Mouse (Mus musculus) hindbrain, embryonic 16.5 days (tissue): ENCODE results near the gene Hist2h2aa2. TPM values are rescaled to one million over a fixed set of nuclear protein-coding genes. Genes with fewer than 3 reads are reported as not detected.
"Not testable (repeated sequence)": the region's sequence is repeated elsewhere in the genome, so short reads cannot be mapped to it uniquely, and the experiment has no call there.

ENCODE experiments used
- ATAC-seq: fragments of 200-750 bp; cut with Nextera tagmentation; 2 replicates; pipeline ENCODE4 v1.8.0; 2017; ENCODE audit warnings: moderate TSS enrichment, moderate library complexity
- H3K27ac ChIP-seq: fragments of 300-500 bp; sonication (generic); 2 replicates; pipeline ENCODE4 v1.5.1; 2014; ENCODE audit warnings: low read depth, mild to moderate bottlenecking, control low read depth, low read length, moderate library complexity
- H3K27me3 ChIP-seq: fragments of 300-500 bp; sonication (generic); replicated peaks from 2 replicates; pipeline ENCODE4 v1.6.1; 2014; ENCODE audit warnings: low read length; ENCODE audit not compliant: control insufficient read depth, insufficient read depth
- H3K36me3 ChIP-seq: fragments of 300-500 bp; sonication (generic); 2 replicates; pipeline ENCODE4 v1.6.1; 2014; ENCODE audit warnings: mild to moderate bottlenecking, low read length, moderate library complexity, mixed read lengths; ENCODE audit not compliant: control insufficient read depth, insufficient read depth
- H3K4me1 ChIP-seq: fragments of 300-500 bp; sonication (generic); 2 replicates; pipeline ENCODE4 v1.6.1; 2014; ENCODE audit warnings: low read depth, low read length; ENCODE audit not compliant: control insufficient read depth, insufficient read depth
- H3K4me2 ChIP-seq: fragments of 300-500 bp; sonication (generic); 2 replicates; pipeline ENCODE4 v1.6.1; 2014; ENCODE audit warnings: mild to moderate bottlenecking, low read length, control low read depth, moderate library complexity
- H3K4me3 ChIP-seq: fragments of 300-500 bp; sonication (generic); 2 replicates; pipeline ENCODE4 v1.5.1; 2014; ENCODE audit warnings: mild to moderate bottlenecking, low read length, control low read depth, moderate library complexity
- H3K9ac ChIP-seq: fragments of 300-500 bp; sonication (generic); 2 replicates; pipeline ENCODE4 v1.6.1; 2014; ENCODE audit warnings: low read depth, mild to moderate bottlenecking, control low read depth, low read length, moderate library complexity
- H3K9me3 ChIP-seq: fragments of 300-500 bp; sonication (generic); 2 replicates; pipeline ENCODE4 v1.6.1; 2014; ENCODE audit warnings: mild to moderate bottlenecking, low read length, moderate library complexity; ENCODE audit not compliant: control insufficient read depth
- WGBS: fragments of 180-500 bp; shearing (Covaris S2); extraction: QIAGEN DNeasy Blood & Tissue Kit; methylation state at CpG from one replicate; pipeline ENCODE4 v1.1.7; 2014; 5-methylcytosine and 5-hydroxymethylcytosine counted together
- polyA plus RNA-seq: library from polyadenylated mRNA; unstranded; fragments of >200 nt; fragmentation: Nextera tagmentation; extraction: Ambion mirVana; gene quantifications from 2 replicates; pipeline ENCODE4 v1.2.1, GENCODE M21; 2015

The Hist2h2aa2 gene
- polyA plus RNA-seq, 1 experiment from 2014 or later = 31.6 TPM

DNA sequence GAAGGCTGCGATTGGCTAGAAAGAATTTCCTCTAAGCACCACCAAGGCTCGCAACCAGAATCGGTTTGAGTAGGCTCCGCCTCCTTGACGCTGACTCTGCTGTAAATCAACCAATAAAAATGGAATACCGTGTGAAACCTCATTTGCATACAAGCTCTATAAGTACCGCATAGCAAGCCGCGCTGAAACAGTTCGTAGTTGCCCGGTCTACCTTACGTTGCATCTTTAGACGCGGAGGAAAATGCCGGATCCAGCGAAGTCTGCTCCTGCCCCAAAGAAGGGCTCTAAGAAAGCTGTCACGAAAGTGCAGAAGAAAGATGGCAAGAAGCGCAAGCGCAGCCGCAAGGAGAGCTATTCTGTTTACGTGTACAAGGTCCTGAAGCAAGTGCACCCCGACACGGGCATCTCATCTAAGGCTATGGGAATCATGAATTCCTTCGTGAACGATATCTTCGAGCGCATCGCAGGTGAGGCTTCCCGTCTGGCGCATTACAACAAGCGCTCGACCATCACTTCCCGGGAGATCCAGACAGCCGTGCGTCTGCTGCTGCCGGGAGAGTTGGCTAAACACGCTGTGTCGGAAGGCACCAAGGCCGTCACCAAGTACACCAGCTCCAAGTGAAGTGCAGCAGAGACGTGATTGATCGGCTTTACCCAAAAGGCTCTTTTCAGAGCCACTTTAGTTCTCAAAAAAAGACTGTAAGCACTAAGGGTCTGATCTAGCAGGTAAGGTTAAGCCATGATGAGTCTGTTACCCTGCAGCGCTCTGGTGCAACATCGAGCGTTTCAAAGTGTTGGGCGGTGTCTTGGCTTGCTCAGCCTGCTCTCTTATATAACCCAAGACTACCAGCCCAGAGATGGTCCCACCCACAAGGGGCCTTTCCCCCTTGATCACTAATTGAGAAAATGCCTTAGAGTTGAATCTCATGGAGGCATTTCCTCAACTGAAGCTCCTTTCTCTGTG, 29.7 kb upstream of the Hist2h2aa2 start, which contains the start of gene Hist2h2bb:
Hist2h2bb (plus strand) TSS at position 242 of the 964 bp plus-strand sequence.
- ATAC-seq = peak; percentile 96
- WGBS = under 1% methylated on average over 45 of the region's 45 CpGs
- H3K4me1 ChIP-seq = peaks cover 5% of the 10 kb centered on the region; the same call in 1 of the 2 replicates
- H3K36me3 ChIP-seq = no peaks in the 10 kb centered on the region
- peak within 1 kb of the TSS; percentile 73 for H3K9ac ChIP-seq
- H3K27me3 ChIP-seq = no peaks in the 10 kb centered on the region
- no peaks in the 10 kb centered on the region for H3K9me3 ChIP-seq
- peak within 1 kb of the TSS; percentile 59 for H3K4me3 ChIP-seq
- peak within 1 kb of the TSS; percentile 95 for H3K4me2 ChIP-seq
- H3K27ac ChIP-seq = peak within 1 kb of the TSS; percentile 93

DNA sequence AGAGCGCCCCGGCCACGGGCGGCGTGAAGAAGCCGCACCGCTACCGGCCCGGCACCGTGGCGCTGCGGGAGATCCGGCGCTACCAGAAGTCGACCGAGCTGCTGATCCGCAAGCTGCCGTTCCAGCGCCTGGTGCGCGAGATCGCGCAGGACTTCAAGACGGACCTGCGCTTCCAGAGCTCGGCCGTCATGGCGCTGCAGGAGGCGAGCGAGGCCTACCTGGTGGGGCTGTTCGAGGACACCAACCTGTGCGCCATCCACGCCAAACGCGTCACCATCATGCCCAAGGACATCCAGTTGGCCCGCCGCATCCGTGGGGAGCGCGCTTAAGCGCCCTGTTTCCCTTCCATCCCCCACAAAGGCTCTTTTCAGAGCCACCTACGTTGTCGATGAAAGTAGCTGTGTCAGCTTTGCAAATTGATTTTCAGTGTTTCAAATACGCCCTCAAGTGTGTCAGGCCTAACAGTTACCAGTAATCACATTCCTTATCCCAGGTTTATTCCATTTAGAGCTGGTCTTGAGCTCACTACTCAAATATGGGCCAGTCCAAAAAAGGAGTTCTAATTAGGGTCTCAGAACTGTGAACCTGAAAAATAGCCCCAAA, 28.8 kb upstream of the Hist2h2aa2 start:
- peaks cover 10% of the 10 kb centered on the region for H3K4me1 ChIP-seq
- ATAC-seq = peak; percentile 35
- WGBS = 0% methylated on average over 11 of the region's 44 CpGs
- H3K27ac ChIP-seq = peak overlapping the region; percentile 93
- H3K4me3 ChIP-seq = peak overlapping the region; percentile 59
- not testable (repeated sequence) for H3K27me3 ChIP-seq, H3K36me3 ChIP-seq, H3K9me3 ChIP-seq
- peak overlapping the region; percentile 59 for H3K9ac ChIP-seq
- peak overlapping the region; percentile 95 for H3K4me2 ChIP-seq

DNA sequence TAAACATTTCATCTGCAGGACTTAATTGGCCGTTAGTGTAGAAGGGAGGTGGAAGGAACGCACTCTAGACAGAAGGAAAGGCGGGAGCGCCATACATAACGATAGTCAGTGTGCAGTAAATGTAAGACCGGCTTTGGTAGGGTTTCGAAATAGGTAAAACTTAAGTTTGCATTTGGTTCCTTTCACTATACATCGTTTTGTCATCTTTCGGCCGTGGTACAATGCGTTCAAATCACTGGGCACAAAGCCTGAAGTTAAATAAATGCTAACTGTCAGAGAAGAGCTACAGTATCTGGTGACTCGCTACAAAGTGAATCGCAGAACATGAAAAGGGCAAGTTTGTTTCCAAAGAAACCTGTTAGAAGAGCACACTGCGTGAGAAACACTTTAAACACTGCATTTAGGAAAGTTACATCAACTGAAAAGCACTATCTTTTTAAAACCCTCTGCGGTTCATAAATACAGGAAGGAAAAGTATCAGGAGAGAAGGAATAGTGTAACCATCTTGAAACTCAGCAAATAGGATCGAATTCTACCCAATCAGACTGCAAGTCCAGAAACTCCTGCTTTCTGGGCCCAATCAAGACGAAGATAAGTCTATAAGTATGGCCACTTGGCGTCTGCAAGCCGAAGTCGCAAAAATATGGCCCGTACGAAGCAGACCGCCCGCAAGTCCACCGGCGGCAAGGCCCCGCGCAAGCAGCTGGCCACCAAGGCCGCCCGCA, 28.1 kb upstream of the Hist2h2aa2 start, which contains the start of gene Hist2h3b:
Hist2h3b (plus strand) TSS at position 604 of the 725 bp plus-strand sequence.
- Histone ChIP-seq H3K4me2 (peak within 1 kb of the TSS; percentile 95), H3K9ac (peak within 1 kb of the TSS; percentile 59), H3K4me1 (peaks cover 12% of the 10 kb centered on the region), H3K4me3 (peak within 1 kb of the TSS; percentile 59), H3K27ac (peak within 1 kb of the TSS; percentile 93), H3K9me3 (no peaks in the 10 kb centered on the region), H3K27me3 (no peaks in the 10 kb centered on the region), H3K36me3 (no peaks in the 10 kb centered on the region)
- 20% methylated on average over 28 of the region's 30 CpGs for WGBS
- ATAC-seq = peak; percentile 79

DNA sequence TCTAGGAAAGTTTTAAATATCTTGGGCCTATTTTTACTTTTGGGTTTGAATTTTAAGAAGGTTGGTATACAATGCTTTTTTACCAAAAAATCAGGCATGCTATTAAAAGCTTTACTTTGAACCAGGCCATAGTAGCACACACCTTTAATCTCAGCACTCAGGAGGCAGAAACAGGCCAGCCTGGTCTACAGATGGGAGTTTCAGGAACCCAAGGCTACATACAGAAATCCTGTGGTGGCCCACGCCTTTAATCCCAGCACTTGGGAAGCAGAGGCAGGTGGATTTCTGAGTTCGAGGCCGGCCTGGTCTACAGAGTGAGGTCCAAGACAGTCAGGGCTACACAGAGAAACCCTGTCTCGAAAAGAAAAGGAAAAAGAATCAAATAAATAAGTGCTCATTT, 27.5 kb upstream of the Hist2h2aa2 start:
- peak overlapping the region; percentile 18; the same call in 1 of the 2 replicates for H3K27ac ChIP-seq
- H3K4me1 ChIP-seq = peaks cover 12% of the 10 kb centered on the region
- H3K9ac ChIP-seq = no peak overlapping the region
- no peaks in the 10 kb centered on the region for H3K27me3 ChIP-seq
- H3K36me3 ChIP-seq = no peaks in the 10 kb centered on the region
- WGBS = 83% methylated on average over 4 of the region's 4 CpGs
- no peak for ATAC-seq
- no peaks in the 10 kb centered on the region for H3K9me3 ChIP-seq
- no peak overlapping the region; the same call in 1 of the 2 replicates for H3K4me2 ChIP-seq
- no peak overlapping the region for H3K4me3 ChIP-seq

DNA sequence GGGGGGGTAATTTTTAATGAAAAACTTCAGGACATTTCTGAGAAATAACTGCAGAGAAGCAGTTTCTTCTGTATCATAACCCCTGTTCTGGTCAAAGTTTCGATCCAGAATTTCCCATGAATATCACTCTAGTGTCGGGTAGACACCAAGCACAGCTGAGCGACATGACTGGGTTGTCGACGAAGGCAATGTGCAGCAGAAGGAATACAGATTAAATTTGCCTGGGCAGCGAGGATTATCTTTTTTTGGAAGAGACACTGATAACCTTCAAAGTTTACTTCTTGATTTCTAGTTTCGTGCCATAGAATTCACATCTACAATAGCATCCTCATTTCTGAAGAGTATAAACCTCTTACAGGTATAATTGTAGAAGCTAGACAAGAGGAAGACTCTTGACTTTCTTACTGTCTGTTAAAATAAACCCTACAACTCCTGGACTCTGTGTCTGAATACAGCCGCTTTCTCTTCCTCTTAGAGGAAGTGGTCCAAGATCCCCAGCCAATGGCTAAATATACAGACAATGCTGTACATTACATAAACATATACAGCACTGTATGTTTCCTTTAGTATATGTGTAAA, 26.1 kb upstream of the Hist2h2aa2 start:
- Histone ChIP-seq H3K4me3 (no peak overlapping the region), H3K4me1 (peaks cover 21% of the 10 kb centered on the region), H3K4me2 (no peak overlapping the region), H3K36me3 (no peaks in the 10 kb centered on the region), H3K9me3 (no peaks in the 10 kb centered on the region), H3K27ac (no peak overlapping the region), H3K9ac (no peak overlapping the region), H3K27me3 (no peaks in the 10 kb centered on the region)
- 93% methylated on average over 8 of the region's 8 CpGs for WGBS
- no peak for ATAC-seq

DNA sequence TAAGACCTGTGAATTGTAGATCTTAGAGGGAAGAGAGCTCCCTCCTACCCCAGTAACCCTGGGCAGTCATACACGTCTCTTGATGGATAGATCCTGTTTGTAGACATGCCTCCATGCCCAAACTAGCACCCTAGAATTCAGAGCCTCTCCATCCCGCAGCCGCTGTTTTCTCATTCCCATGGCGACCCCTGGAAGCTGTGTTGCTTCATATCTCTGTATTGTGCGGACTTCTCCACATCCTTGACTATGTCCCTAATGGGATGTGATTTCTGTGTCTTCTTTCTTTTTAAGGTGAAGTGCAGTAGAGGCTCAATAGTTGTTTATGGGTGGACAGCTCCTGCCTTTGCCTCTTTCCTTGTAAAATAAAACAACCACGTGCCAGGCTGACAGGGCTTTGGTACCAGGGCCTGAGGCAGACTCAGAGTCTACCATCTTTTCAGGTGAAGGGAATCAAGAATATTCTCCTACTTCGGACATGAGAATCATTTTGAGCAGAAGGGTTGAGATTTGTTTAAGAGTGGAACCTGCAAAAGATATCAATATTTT, 24.4 kb upstream of the Hist2h2aa2 start:
- no peak for ATAC-seq
- no peaks in the 10 kb centered on the region for H3K27me3 ChIP-seq
- H3K4me2 ChIP-seq = peak overlapping the region; percentile 84
- no peak overlapping the region for H3K4me3 ChIP-seq
- peaks cover 21% of the 10 kb centered on the region for H3K4me1 ChIP-seq
- H3K36me3 ChIP-seq = no peaks in the 10 kb centered on the region
- H3K9ac ChIP-seq = peak overlapping the region; percentile 66
- WGBS = 72% methylated on average over 7 of the region's 7 CpGs
- H3K27ac ChIP-seq = peak overlapping the region; percentile 84
- H3K9me3 ChIP-seq = no peaks in the 10 kb centered on the region

DNA sequence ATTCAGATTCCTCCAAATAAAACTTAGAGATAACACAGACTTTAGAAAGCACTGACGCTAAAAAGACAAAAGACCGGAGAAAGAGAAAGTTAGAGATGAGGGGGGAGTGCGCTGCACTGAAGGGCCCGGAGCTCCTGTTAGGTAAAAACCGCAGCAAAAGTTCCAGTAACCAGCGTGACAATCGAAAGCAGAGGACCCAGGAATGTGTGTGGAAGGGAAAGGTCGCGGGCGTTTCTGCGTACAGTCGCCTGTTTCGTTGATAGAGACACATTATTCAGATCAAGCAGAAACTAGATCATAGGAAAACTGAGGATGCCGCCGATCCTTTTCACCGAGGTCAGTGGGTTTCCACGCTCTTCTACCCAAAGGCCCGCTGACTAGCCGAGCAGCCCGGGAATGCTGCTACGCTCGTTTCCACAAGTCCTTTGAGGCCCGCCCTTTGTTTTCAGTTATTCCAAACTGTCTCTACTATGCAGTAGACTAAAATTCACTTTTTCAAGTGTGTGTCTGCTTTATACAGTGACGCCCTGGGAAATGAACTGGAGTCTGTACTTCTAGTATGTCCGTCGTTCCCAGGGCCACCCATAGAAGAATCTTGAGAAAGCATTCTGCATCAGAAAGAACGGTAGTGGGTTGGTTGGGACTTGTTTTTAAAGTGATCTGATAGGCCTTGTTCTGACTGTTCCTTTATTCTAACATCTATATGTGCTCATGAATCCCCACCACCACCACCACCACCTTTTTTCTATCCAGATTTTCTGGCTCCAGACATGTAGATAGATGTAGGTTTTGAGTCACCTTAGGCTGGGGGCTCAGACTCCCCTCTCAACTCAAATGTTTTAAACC, 23.7 kb upstream of the Hist2h2aa2 start:
- Histone ChIP-seq H3K4me1 (peaks cover 21% of the 10 kb centered on the region), H3K27ac (peak overlapping the region; percentile 84), H3K4me3 (peak overlapping the region; percentile 65), H3K36me3 (no peaks in the 10 kb centered on the region), H3K27me3 (no peaks in the 10 kb centered on the region), H3K9ac (peak overlapping the region; percentile 66), H3K4me2 (peak overlapping the region; percentile 84), H3K9me3 (no peaks in the 10 kb centered on the region)
- ATAC-seq = peak; percentile 32; the same call in 1 of the 2 replicates
- 3% methylated on average over 27 of the region's 27 CpGs for WGBS
